Mouse (Mus musculus): ENCODE data around the gene Slc25a20.
"Not testable (repeated sequence)": the region's sequence is repeated elsewhere in the genome, so short reads cannot be mapped to it uniquely, and the experiment has no call there.

Slc25a20 gene

GRCm38 (mm10) chr9:108661677-108662612, at the start of gene Slc25a20:
Gene Slc25a20 (plus strand): TSS chr9:108662088.
- in situ Hi-C loops (cut with MboI; ENCODE audit: unreplicated experiment in 2 of 2), result no loop called here

GRCm38 (mm10) chr9:108617301-108617700, 44.6 kb upstream of the Slc25a20 start:
- in situ Hi-C loops (cut with MboI; ENCODE audit: unreplicated experiment in 2 of 2), result no loop called here

GRCm38 (mm10) chr9:108626498-108626897, 35.4 kb upstream of the Slc25a20 start:
- in situ Hi-C loops (cut with MboI; ENCODE audit: unreplicated experiment in 2 of 2), result no loop called here

- in situ Hi-C loops (cut with MboI; ENCODE audit: unreplicated experiment in 2 of 2), result no loop called here
Measured at GRCm38 (mm10) chr9:108628141-108628540, 33.7 kb upstream of the Slc25a20 start.

- in situ Hi-C loops (cut with MboI; ENCODE audit: unreplicated experiment in 2 of 2), result no loop called here
Measured at GRCm38 (mm10) chr9:108630683-108631082, 31.2 kb upstream of the Slc25a20 start.

- in situ Hi-C loops (cut with MboI; ENCODE audit: unreplicated experiment in 2 of 2), result no loop called here
Measured at GRCm38 (mm10) chr9:108631631-108632256, 30.1 kb upstream of the Slc25a20 start.

GRCm38 (mm10) chr9:108632375-108632774, 29.5 kb upstream of the Slc25a20 start:
- in situ Hi-C loops (cut with MboI; ENCODE audit: unreplicated experiment in 2 of 2), result no loop called here

- in situ Hi-C loops (cut with MboI; ENCODE audit: unreplicated experiment in 2 of 2), result no loop called here
Measured at GRCm38 (mm10) chr9:108633846-108634245, 28.0 kb upstream of the Slc25a20 start.

GRCm38 (mm10) chr9:108635415-108635814, 26.5 kb upstream of the Slc25a20 start:
- in situ Hi-C loops (cut with MboI; ENCODE audit: unreplicated experiment in 2 of 2), result no loop called here

GRCm38 (mm10) chr9:108639825-108640224, 22.1 kb upstream of the Slc25a20 start:
- in situ Hi-C loops (cut with MboI; ENCODE audit: unreplicated experiment in 2 of 2), result no loop called here

- in situ Hi-C loops (cut with MboI; ENCODE audit: unreplicated experiment in 2 of 2), result no loop called here
Measured at GRCm38 (mm10) chr9:108648166-108648565, 13.7 kb upstream of the Slc25a20 start.

GRCm38 (mm10) chr9:108648611-108649560, 13.0 kb upstream of the Slc25a20 start, which contains the start of gene Arih2:
Gene Arih2 (minus strand): TSS chr9:108649386.
- in situ Hi-C loops (cut with MboI; ENCODE audit: unreplicated experiment in 2 of 2), result no loop called here

GRCm38 (mm10) chr9:108649561-108650440, 12.1 kb upstream of the Slc25a20 start:
- in situ Hi-C loops (cut with MboI; ENCODE audit: unreplicated experiment in 2 of 2), result no loop called here

- in situ Hi-C loops (cut with MboI; ENCODE audit: unreplicated experiment in 2 of 2), result no loop called here
Measured at GRCm38 (mm10) chr9:108654566-108655464, 7.1 kb upstream of the Slc25a20 start.

- in situ Hi-C loops (cut with MboI; ENCODE audit: unreplicated experiment in 2 of 2), result not testable (repeated sequence)
Measured at GRCm38 (mm10) chr9:108655865-108656264, 6.0 kb upstream of the Slc25a20 start.

- in situ Hi-C loops (cut with MboI; ENCODE audit: unreplicated experiment in 2 of 2), result no loop called here
Measured at GRCm38 (mm10) chr9:108662660-108663059, 772 bp downstream of the Slc25a20 start.

GRCm38 (mm10) chr9:108669875-108670274, 8.0 kb downstream of the Slc25a20 start:
- in situ Hi-C loops (cut with MboI; ENCODE audit: unreplicated experiment in 2 of 2), result loop anchor here (5.0 kb wide), 2 partner anchors 137 to 142 kb away; partner anchors contain the start of gene Nckipsd (in 1 of the 2)

- in situ Hi-C loops (cut with MboI; ENCODE audit: unreplicated experiment in 2 of 2), result loop anchor here (5.0 kb wide), 2 partner anchors 134 to 139 kb away; partner anchors contain the start of gene Nckipsd (in 1 of the 2)
Measured at GRCm38 (mm10) chr9:108673151-108673550, 11.3 kb downstream of the Slc25a20 start.
